In the genomic region with DNA sequence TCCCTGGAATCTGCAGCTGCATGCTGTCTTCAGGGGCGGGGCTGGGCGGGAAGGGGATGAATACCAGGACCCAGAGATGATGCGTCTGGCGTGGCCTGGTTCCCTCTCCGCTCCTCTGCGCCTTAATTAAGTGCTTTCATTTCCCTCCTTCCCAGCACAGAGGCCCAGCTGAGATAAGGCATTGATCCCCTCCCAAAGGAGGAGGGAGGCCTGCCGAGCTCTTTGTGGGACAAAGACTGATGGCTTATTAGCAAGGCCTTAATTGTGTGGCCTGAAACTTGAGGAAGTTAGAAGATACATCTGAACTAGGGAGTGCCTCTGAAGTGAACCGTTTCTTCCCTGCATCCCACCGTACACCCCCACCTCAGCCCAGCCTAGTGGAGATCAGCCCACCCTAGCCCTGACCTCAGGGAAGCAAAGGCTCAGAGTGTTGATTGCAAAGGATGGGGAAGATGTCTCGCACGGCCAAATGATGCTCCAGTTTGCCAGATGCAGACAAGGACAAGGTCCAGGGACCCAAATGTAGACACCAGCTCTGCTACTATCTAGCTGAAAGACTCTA, we compare ENCODE assay signal across 10 mouse cellular contexts.
DNase-seq lines count a peak whose midpoint lies in the region; ATAC-seq and TF ChIP-seq lines count a peak whose summit lies in the region.
"Had no signal": no experiment of that assay in that cellular context is flagged by ENCODE, and none has a peak within 500 bp of the region (broad histone marks: within the 10 kb centered on the region; RNA-seq: fewer than 3 reads in every experiment).

No protein-coding gene starts in this region.

- TF ChIP-seq CTCF in hindbrain, postnatal 0 days (IDR thresholded peaks at IDR 0.05; ENCODE audit: low read depth), result no peak

- peak overlapping the region; percentile 83 for H3K27ac ChIP-seq in hindbrain, embryonic 10.5 days
- no peak overlapping the region for H3K27ac ChIP-seq in hindbrain, postnatal 0 days
- H3K27ac ChIP-seq in forebrain, embryonic 11.5 days (ENCODE audit: low read depth, low read length), result peak overlapping the region; percentile 50; the same call in 1 of the 2 replicates
- peak overlapping the region; percentile 36 for H3K27ac ChIP-seq in midbrain, embryonic 12.5 days (replicated peaks)
- H3K27ac ChIP-seq: liver, embryonic 14.5 days had no signal

- H3K4me1 ChIP-seq in hindbrain, embryonic 10.5 days (replicated peaks), result peaks cover 62% of the 10 kb centered on the region
- peaks cover 12% of the 10 kb centered on the region for H3K4me1 ChIP-seq in hindbrain, postnatal 0 days (ENCODE audit: insufficient read depth, low read length)
- peaks cover 14% of the 10 kb centered on the region for H3K4me1 ChIP-seq in forebrain, embryonic 11.5 days (replicated peaks; ENCODE audit: control insufficient read depth, insufficient read depth, low read length)
- peaks cover 42% of the 10 kb centered on the region for H3K4me1 ChIP-seq in midbrain, embryonic 12.5 days

- no peak for ATAC-seq in hindbrain, postnatal 0 days
- ATAC-seq in forebrain, embryonic 11.5 days (replicated peaks; ENCODE audit: low FRiP score), result peak; percentile 69; the same call in 1 of the 2 replicates
- ATAC-seq in midbrain, embryonic 12.5 days (ENCODE audit: low FRiP score, low read depth), result peak; percentile 42
- ATAC-seq in inflammation-experienced regulatory T-cells, adult 6 months, result no peak

- H3K9ac ChIP-seq in hindbrain, postnatal 0 days (replicated peaks; ENCODE audit: low read length), result no peak overlapping the region
- H3K9ac ChIP-seq in forebrain, embryonic 11.5 days (ENCODE audit: low read length), result peak overlapping the region; percentile 31; the same call in 1 of the 2 replicates
- 0 out of 2 replicates have a peak overlapping the region, but pooled peaks have one; percentile 15 for H3K9ac ChIP-seq in midbrain, embryonic 12.5 days (replicated peaks)
- H3K9ac ChIP-seq: liver, embryonic 14.5 days had no signal

- DNase-seq in hindbrain, embryonic 10.5 days (ENCODE audit: low spot score), result no peak
- no peak for DNase-seq in hindbrain, postnatal 0 days (ENCODE audit: low spot score)
- peak; percentile 70 for DNase-seq in MN1 (ENCODE audit: low spot score)
- peak; percentile 65 for DNase-seq in forebrain, embryonic 11.5 days (ENCODE audit: low spot score)
- no peak for DNase-seq in right cerebral cortex, postnatal 4 days
- no peak for DNase-seq in gastrocnemius, adult 8-10 months (ENCODE audit: low spot score in 2 of 2)
- DNase-seq: cerebellum, adult 9-11 months had no signal

- H3K4me2 ChIP-seq in hindbrain, postnatal 0 days (ENCODE audit: low read depth, low read length), result no peak overlapping the region
- H3K4me2 ChIP-seq in forebrain, embryonic 11.5 days (ENCODE audit: low read depth, low read length, severe bottlenecking), result peak overlapping the region; percentile 36; the same call in 1 of the 2 replicates
- H3K4me2 ChIP-seq in midbrain, embryonic 12.5 days (replicated peaks), result peak overlapping the region; percentile 43; the same call in 1 of the 2 replicates

- no peaks in the 10 kb centered on the region for H3K36me3 ChIP-seq in hindbrain, embryonic 10.5 days
- H3K36me3 ChIP-seq in hindbrain, postnatal 0 days (ENCODE audit: insufficient read depth, low read length), result no peaks in the 10 kb centered on the region
- no peaks in the 10 kb centered on the region for H3K36me3 ChIP-seq in forebrain, embryonic 11.5 days (ENCODE audit: control insufficient read depth, insufficient read depth, low read length)
- H3K36me3 ChIP-seq in midbrain, embryonic 12.5 days, result no peaks in the 10 kb centered on the region

- H3K4me3 ChIP-seq in hindbrain, embryonic 10.5 days, result peak overlapping the region; percentile 43
- no peak overlapping the region for H3K4me3 ChIP-seq in hindbrain, postnatal 0 days (ENCODE audit: low read length)
- H3K4me3 ChIP-seq in forebrain, embryonic 11.5 days (ENCODE audit: low read depth, low read length), result no peak overlapping the region
- H3K4me3 ChIP-seq in midbrain, embryonic 12.5 days, result no peak overlapping the region

- H3K9me3 ChIP-seq in hindbrain, embryonic 10.5 days, result no peaks in the 10 kb centered on the region
- H3K9me3 ChIP-seq in hindbrain, postnatal 0 days (ENCODE audit: low read length), result no peaks in the 10 kb centered on the region
- no peaks in the 10 kb centered on the region for H3K9me3 ChIP-seq in forebrain, embryonic 11.5 days (ENCODE audit: control insufficient read depth, low read length)
- H3K9me3 ChIP-seq in midbrain, embryonic 12.5 days, result no peaks in the 10 kb centered on the region

- H3K27me3 ChIP-seq in hindbrain, embryonic 10.5 days (ENCODE audit: insufficient read depth, poor library complexity, severe bottlenecking), result peaks cover 68% of the 10 kb centered on the region
- no peaks in the 10 kb centered on the region for H3K27me3 ChIP-seq in hindbrain, postnatal 0 days (ENCODE audit: insufficient read depth, low read length)
- peaks cover 3% of the 10 kb centered on the region; the same call in 1 of the 2 replicates for H3K27me3 ChIP-seq in forebrain, embryonic 11.5 days (ENCODE audit: control insufficient read depth, insufficient read depth, low read length)
- H3K27me3 ChIP-seq in midbrain, embryonic 12.5 days, result peaks cover 27% of the 10 kb centered on the region

- 13% methylated on average over 11 of the region's 11 CpGs for WGBS in hindbrain, embryonic 10.5 days
- WGBS in hindbrain, postnatal 0 days, result 20% methylated on average over 11 of the region's 11 CpGs
- WGBS in forebrain, embryonic 11.5 days, result 6% methylated on average over 11 of the region's 11 CpGs
- 9% methylated on average over 11 of the region's 11 CpGs for WGBS in midbrain, embryonic 12.5 days

Comparison
In these comparisons a context has a peak if more than half of its experiments do, and no peak if none do; other contexts are left out.
1. DNase-seq: peak in MN1 (single experiment) and forebrain, embryonic 11.5 days (single experiment); none in hindbrain, embryonic 10.5 days (single experiment), hindbrain, postnatal 0 days (single experiment), right cerebral cortex, postnatal 4 days (single experiment) and gastrocnemius, adult 8-10 months (0 of 2).
2. ATAC-seq: peak in forebrain, embryonic 11.5 days (single experiment) and midbrain, embryonic 12.5 days (single experiment); none in hindbrain, postnatal 0 days (single experiment) and inflammation-experienced regulatory T-cells, adult 6 months (single experiment).